Mouse (Mus musculus) cerebellum, adult (tissue): Measurements from ENCODE around the gene Morc2a.
"Not testable (repeated sequence)": the region's sequence is repeated elsewhere in the genome, so short reads cannot be mapped to it uniquely, and the experiment has no call there.

Source experiments
- ATAC-seq: cut with Nextera tagmentation; 2 replicates; pipeline ENCODE4 v1.9.2; 2017; ENCODE audit warnings: mild to moderate bottlenecking, moderate library complexity, mixed read lengths; ENCODE audit not compliant: insufficient number of reproducible peaks, low FRiP score, low TSS enrichment

Morc2a gene

DNA sequence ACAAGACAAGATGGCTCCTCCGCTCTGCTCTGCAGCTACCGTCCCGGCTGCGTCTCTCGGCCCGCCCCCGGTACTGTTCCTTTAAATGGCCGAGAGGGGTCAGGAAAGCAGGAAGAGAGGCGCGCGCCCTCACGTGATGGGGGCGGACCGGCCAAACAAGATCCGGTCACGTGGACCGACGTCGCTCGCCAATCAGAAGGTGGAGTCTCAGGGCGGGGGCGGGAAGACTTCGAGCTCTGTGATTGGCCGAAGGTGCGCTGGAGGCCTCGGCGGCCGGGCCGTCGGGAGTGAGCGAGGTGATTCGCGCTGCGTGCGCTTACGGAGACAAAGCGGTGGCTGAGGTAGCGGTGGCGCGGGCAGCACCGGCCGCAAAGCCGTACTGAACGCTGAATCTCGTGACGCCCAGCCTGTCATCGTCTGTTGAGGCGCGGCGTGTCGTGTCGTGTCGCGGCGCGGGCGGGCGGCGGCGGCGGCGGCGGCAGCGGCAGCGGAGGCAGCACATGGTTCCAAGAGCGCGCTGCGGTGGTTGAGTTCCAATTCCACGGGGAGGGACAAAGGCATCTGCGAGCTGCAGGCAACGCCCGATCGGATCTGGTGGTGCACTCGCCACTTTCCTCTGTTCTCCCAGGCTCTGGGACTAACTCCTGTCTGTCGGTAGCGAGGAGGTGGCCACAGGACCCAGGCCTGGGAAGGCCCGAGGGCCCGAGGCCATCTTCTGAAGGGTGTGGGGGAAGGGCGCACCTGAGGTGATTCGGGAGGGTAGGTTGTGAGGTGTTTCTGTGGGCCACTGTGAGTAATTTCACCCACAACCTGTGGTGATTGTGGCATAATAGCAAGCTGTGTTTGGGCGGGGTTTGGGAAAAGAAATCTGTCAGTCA lies at the start of gene Morc2a:
TSS of gene Morc2a (plus strand) at position 228 of the 878 bp plus-strand sequence.
- peak; percentile 98 for ATAC-seq

DNA sequence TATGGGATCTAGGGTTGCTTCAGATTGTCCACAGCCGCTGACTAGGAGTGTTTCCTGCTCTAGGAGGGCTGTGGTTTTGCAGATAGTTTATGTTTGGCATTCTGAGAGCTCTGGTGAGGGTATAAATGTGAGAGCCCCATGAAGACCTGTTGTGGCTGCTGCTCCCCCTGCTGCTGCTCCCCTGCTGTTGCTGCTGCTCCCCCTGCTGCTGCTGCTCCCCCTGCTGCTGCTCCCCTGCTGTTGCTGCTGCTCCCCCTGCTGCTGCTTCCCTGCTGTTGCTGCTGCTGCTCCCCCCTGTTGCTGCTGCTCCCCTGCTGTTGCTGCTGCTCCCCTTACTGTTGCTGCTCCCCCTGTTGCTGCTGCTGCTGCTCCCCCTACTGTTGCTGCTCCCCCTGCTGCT lies 47.0 kb upstream of the Morc2a start:
- not testable (repeated sequence) for ATAC-seq

DNA sequence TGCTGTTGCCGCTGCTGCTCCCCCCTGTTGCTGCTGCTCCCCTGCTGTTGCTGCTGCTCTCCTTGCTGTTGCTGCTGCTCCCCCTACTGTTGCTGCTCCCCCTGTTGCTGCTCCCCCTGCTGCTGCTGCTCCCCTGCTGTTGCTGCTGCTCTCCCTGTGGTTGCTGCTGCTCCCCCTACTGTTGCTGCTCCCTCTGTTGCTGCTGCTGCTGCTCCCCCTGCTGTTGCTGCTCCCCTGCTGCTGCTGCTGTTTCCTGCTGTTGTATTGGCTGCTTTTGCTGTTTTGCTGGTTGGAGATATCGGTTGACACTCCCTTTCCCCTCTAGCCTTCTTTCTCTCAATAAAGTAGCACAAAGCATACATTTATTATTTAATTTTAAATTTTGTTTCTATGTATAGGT lies 46.3 kb upstream of the Morc2a start:
- not testable (repeated sequence) for ATAC-seq

DNA sequence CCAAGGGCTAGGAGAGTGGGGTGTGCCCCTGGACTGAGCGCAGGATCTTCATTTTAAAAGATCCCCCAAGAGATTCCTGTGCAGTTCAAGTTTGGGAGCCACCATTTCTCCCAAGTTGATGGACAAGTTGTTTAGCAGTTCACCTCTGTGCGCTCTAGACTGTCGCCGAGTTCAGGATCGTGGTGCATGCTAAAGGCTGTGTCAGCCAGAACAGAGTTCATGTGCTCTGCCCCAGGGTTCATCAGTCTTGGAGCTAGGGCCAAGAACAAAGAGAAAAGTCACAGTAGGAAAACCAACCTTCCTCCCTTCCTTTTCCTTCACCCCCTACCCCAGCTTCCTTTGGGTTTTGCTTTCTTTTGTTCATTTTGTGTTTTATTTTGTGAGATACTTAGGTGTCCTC lies 42.5 kb upstream of the Morc2a start:
- ATAC-seq: no peak

DNA sequence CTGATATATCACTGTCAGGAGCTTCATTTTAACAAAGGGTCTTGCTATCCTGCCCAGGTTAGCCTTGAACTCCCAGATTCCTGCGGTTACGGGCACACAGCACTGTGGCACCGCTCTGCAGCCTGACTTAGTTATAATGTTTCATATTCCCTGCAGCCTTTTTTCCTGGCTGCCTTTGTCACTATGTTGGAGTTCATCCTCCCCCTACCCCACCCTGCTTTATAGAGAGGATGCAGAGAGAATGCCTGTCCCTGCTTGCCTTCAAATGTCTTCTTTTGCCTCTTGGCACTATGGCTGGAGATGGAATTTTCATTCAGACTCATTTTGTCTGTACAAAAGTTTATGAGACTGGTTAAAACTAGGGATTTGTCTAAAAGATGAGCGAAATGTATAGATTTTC lies 33.4 kb upstream of the Morc2a start:
- ATAC-seq: no peak

DNA sequence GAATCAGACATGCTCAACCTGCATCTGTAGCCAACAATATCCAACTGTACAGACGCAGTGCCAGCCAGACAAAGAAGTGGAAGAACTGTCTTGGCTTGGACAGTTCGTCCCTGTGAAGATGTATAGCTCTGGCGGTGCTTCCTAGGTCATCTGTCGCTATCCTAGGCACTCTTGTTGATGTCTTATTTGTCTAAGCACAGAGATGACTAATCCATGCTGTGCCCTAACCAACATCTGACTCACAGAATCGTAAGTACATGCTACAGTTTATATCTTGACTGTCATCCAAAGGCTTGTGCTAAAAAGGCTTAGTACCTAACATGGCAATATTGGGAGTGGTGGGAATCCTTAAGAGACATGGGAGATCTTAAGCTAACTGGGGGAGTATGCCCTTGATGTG lies 26.2 kb upstream of the Morc2a start:
- ATAC-seq: no peak

DNA sequence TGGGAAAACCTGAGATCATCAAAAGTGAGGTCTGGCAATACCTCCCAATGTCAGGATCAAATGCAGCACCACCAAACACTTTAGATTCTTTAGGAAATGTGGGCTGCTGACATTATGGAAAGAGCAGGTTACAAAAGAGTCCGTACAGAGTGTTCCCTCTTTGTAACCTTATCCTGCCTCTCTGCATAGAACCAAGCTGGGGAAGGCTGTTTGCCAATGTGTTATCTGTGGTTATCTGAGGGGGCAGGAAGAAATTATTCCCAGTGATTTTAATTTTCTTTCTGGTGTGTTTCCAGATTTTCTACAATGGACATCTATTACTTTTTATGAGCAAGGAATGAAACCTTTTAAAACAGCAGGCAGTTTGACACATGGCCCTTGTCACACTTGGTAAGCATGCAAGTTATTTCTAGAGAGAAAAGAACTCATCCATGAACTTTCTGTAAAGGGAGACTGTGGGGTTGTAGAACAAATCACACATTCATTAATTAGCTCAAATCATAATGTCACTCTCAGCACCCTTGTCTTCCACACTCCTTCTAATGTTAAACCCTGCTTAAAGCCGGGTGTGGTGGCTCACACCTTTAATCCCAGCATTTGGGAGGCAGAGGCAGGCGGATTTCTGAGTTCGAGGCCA lies 24.5 kb upstream of the Morc2a start:
- ATAC-seq: no peak

DNA sequence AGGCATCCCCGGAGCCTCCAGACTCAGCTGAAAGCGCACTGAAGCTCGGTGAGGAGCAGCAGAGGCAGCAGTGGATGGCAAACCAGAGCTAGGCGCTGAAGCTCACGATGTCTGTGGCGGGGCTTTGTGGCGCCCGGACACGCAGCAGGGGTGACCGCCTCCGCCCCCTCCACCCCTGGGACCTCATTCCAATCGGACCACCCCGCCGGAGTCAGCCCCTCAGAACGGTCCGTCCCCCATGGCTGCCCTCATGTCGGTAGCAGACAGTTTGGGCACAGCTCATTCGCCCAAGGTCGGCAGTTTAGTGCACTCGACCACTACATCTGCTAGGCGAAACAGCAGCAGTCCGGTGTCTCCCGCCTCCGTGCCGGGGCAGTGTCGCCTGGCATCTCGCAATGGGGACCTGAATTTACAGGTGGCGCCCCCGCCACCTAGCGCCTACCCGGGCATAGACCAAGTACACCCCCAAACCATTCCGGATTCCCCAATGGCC lies 19.9 kb upstream of the Morc2a start:
- no peak for ATAC-seq

DNA sequence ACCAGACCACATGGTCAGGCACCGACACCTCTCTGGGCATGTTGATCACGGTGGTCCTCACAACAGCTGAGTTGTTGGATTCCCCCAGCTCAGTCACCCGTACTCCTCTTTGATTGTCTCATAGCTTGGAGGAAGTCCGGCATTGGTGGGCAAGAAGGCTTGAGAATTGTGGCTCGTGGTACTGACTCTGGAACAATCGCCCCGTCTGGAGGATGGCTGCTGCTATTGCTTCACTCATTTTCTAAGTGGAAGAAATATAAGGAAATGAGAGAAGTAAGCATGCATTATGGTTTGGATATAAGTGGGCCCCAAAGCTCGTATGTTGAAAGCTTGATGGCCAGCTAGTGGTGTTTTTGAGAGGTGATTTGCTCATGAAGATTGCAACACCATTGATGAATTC lies 15.7 kb upstream of the Morc2a start:
- not testable (repeated sequence) for ATAC-seq

DNA sequence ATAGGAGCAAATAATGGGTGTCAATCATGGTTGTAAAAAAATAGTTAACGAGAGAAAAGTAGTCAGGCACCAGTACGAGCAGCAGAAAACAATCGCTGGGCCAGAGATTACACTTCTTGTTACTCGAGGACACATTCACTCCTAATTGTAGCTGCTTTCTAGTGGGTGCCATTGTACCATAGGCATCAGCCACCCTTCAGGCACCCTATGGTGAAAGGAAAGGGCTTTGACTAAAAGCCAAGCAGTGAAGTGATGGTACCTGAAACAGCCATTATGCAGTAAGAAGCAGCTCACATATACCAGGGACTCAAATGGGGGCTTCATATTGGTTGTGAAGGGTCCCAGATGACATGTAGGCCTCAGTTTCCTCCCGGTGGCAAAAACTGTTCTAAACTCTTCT lies 1.3 kb upstream of the Morc2a start:
- ATAC-seq: no peak

DNA sequence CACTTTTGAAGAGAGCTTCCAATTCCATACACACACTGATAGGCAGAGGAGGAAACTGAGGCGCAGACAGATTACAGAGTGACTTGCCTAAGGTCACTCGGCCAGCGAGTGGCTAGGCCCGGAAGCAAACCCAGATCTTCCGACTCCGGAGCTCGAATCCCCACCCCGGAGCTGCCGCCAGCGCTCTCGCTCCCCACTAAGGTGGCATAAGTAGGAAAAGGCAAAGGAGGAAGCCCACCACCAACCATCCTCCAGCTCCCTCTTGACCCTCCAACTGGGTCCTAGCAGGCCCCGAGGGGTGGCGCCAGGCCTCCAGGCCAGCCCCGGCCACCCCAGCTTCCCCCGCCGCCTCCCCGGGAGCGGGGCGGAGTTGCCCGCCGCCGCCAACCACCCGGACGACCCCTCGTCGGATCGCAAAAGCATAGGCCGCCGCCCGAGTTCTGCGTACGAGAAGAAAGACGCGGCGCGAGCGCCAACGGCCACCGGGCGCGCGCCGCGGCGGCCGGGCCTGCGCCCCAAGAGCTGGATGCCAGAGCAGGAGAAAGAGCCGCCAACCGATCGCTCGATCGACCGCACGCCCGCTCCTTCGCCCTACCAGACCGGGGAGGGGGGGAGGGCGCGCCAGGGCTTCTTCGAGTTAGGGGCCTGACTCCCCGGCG lies 557 bp upstream of the Morc2a start:
- peak; percentile 1; the same call in 1 of the 2 replicates for ATAC-seq

DNA sequence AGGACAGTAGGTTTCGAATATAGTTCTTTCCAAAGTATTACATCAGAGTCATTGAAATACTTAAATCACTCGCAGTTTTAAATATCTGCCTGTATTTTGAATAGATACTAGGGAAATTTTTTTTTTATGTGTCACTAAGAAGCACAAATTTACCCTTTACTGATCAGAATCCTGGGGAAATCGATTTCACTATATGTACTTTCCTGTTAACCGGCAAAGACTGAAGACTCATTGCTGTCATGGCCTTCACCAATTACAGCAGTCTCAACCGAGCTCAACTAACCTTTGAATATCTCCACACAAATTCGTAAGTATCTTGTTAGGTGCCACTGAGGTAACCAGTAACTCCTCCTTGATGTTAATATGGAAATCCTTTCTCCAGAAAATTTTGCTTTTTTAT lies 1.1 kb downstream of the Morc2a start:
- ATAC-seq: no peak

DNA sequence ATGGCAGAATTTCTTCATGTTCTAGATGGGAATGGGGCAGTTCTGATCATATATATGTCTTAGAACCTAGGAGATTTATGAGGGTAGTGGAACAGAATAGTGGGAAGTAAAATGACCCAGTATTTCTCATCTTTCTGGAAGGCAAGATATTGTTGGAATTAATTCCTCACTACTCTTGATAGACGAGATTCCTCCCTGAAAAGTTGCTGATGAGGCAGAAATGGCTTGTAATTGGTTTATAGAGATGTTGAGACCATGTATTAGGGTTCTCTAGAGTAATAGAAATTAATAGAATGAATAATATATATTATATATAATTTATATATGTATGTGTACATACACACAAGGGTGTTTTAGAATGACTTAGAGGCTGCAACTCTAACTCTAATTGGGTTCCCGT lies 13.0 kb downstream of the Morc2a start:
- ATAC-seq: no peak

DNA sequence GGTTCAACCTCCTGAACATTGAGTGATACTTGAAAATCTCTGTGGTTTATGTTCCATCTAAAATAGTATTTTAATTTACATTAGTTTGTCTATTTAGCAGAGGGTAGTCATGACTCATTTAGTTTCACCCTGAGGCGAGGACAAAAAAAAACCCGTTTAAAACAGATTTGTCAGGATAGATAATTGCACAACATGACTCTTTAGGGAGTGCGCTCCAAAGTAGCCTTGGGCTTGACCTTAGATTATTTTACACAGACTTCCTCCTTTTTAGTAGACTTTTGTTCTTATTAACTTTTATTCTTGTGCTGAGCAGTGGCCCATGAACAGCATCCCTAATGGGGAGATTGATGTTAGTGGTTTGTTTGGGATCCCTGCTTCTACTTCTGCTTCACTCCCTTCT lies 18.5 kb downstream of the Morc2a start:
- no peak for ATAC-seq

DNA sequence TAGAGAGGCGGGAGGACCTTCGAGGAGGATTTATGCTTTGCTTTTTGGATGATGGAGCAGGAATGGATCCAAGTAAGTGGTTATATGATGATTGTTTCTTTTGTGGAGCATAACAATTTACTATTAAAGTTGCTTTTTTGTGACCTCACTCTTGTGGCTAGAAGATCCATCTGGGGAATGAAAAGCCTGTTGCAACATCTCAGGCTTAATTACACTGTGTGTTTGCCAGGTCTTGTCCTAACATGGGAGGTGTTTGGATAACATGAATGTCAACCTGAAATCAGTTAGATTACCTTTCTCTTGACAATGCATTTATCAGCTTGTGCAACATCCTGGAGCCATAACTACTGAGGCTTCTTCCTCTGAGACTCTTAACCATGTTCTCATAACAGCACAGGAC lies 19.8 kb downstream of the Morc2a start:
- no peak for ATAC-seq

DNA sequence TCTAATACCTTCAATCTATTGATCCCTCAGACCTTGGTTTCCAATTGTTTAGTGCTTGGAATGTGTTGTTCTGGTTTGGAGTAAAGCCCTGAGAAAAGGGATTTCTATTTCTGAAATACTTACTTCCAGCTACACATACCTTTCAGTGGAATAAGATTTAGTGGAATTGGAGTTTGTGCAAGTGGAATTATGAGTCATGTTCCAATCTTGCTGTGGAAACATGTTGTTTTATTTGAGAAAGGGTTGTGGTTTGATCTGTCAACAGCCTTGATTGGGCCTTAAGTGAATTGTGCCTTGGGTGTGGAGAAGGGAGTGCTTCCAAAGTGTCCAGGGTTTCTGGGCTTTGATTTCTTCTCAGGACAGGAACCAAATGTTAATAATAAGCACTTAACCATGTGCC lies 20.9 kb downstream of the Morc2a start:
- ATAC-seq: no peak

DNA sequence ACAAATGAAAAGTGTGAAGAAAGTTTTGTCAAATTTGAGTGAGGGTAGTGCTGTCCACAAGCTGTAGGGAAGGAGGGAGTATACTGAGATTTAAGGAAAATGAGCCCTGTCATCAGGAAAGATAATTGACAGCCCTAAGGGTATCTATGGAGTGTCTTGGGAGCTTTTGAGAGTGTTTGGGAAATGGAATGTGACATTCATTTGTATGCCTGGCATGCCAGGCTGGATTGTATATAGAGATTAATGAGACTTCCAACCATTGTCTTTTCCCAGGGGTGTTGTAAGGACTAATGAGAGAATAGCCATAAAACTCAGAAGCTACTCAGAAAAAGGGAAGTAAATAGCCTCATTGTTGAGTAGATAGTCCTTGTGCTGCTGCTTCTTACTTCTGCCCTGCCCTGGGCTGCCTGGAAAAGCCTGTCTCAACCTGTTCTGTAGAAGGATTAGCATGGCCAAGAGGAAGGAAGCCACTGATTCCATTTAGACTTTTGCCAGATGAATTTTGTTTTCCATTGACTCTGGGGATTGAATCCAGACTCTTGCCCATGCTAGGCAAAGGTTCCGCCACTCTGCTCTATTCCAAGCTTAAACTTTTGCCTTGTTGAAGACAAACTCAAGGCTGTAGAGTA lies 22.1 kb downstream of the Morc2a start:
- ATAC-seq: no peak

DNA sequence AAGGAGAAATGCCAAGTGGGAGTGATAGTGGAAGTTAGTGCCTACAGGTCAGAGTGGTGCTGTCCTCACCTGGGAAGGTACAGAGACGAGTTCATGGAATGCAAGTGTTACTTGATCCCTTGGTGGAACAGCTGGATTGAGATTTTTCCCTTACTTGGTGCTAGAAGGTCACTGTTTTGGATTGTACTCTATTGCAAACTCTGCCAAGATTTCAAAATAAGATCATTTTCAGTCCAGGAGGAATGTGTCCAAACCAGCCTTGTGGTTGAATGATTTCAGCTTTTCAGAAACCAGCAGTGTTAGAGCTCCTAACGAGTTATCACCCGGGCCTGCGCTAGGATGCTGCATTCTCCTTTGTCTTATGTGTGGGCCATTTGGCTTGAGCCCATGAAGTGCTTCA lies 25.6 kb downstream of the Morc2a start:
- no peak for ATAC-seq

DNA sequence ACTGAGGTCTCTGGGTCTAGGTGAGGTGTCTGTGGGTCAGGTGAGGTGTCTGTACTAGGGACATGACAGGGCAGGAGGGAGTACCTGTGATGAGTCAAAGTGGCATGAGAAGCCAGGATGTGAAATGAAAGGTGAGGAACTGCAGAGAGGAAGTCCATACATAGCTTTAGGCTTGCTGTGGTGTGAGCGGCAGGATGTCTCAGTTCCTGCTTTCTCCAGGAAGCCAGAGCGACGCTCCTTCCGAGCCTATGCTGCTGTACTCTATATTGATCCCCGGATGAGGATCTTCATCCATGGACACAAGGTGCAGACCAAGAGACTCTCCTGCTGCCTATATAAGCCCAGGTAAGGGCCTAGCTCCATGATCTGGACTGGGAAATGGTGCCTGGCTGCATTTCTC lies 27.4 kb downstream of the Morc2a start:
- no peak for ATAC-seq

DNA sequence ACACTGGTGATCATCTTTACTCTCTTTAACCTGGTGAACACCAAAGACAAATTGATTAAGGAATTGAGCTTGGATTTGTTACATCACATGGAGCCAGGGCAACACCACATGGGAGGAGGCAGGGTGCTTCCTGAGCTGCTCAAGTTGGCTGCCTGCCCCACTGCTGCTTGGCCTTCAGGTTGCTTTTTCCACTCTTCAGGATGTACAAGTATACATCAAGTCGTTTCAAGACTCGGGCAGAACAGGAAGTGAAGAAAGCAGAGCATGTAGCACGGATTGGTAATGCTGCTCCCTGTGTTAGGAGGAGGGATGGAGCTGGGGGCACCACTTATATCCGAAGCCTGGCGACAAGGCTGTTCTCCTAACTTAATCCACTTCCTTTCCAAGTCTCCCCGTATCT lies 28.2 kb downstream of the Morc2a start:
- no peak for ATAC-seq

DNA sequence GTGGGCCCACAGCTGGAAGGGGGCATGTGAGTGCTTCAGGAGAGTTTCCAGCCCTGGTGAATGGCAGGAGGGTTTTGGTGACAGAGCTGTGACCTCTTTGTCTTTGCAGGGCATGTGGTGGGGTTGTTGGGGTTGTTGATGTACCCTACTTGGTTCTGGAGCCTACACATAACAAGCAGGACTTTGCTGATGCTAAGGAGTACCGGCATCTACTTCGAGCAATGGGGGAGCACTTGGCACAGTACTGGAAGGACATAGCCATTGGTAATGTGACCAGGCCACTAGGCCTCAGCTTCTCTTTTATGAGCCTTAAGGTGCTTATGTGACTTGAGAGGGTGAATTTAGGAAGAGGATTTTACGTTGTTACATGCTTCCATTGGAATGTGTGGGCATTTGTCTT lies 30.8 kb downstream of the Morc2a start:
- ATAC-seq: no peak
